Mouse (Mus musculus): ENCODE results near the gene Ccdc40. TPM values are rescaled to one million over a fixed set of nuclear protein-coding genes. Genes with fewer than 3 reads are reported as not detected.

Gene Ccdc40
- polyA plus RNA-seq, 1 experiment from 2014 or later, result 11.0 TPM

- H3K27ac ChIP-seq (ENCODE audit: low read depth, low read length), result peak overlapping the region; percentile 98
- WGBS, result 1% methylated on average over 31 of the region's 31 CpGs
- H3K4me2 ChIP-seq (ENCODE audit: low read length), result peak overlapping the region; percentile 74
- H3K4me1 ChIP-seq (ENCODE audit: control insufficient read depth, insufficient read depth, low read length), result peaks cover 12% of the 10 kb centered on the region
- no peaks in the 10 kb centered on the region for H3K27me3 ChIP-seq (replicated peaks; ENCODE audit: control insufficient read depth, insufficient read depth, low read length)
- H3K9ac ChIP-seq (ENCODE audit: low read length), result peak overlapping the region; percentile 96
- H3K36me3 ChIP-seq (ENCODE audit: control insufficient read depth, insufficient read depth, low read length), result peaks cover 28% of the 10 kb centered on the region
- ATAC-seq (no peak; the same call in 1 of the 2 replicates), DNase-seq (ENCODE audit: low spot score) (no peak)
- H3K4me3 ChIP-seq (ENCODE audit: low read depth, low read length), result peak overlapping the region; percentile 94
- no peaks in the 10 kb centered on the region for H3K9me3 ChIP-seq (replicated peaks; ENCODE audit: control insufficient read depth, low read length)
Observed at GRCm38 (mm10) chr11:119300246-119300935, 72.0 kb downstream of the Ccdc40 start.

GRCm38 (mm10) chr11:119300986-119301385 is 72.6 kb downstream of the Ccdc40 start:
- no peaks in the 10 kb centered on the region for H3K9me3 ChIP-seq (replicated peaks; ENCODE audit: control insufficient read depth, low read length)
- H3K4me3 ChIP-seq (ENCODE audit: low read depth, low read length), result no peak overlapping the region
- H3K27me3 ChIP-seq (replicated peaks; ENCODE audit: control insufficient read depth, insufficient read depth, low read length), result no peaks in the 10 kb centered on the region
- ATAC-seq (no peak), DNase-seq (ENCODE audit: low spot score) (no peak)
- 25% methylated on average over 2 of the region's 2 CpGs for WGBS
- H3K27ac ChIP-seq (ENCODE audit: low read depth, low read length), result no peak overlapping the region
- H3K4me1 ChIP-seq (ENCODE audit: control insufficient read depth, insufficient read depth, low read length), result peaks cover 12% of the 10 kb centered on the region
- H3K9ac ChIP-seq (ENCODE audit: low read length), result no peak overlapping the region
- H3K36me3 ChIP-seq (ENCODE audit: control insufficient read depth, insufficient read depth, low read length), result peaks cover 22% of the 10 kb centered on the region
- peak overlapping the region; percentile 74; the same call in 1 of the 2 replicates for H3K4me2 ChIP-seq (ENCODE audit: low read length)

DNA sequence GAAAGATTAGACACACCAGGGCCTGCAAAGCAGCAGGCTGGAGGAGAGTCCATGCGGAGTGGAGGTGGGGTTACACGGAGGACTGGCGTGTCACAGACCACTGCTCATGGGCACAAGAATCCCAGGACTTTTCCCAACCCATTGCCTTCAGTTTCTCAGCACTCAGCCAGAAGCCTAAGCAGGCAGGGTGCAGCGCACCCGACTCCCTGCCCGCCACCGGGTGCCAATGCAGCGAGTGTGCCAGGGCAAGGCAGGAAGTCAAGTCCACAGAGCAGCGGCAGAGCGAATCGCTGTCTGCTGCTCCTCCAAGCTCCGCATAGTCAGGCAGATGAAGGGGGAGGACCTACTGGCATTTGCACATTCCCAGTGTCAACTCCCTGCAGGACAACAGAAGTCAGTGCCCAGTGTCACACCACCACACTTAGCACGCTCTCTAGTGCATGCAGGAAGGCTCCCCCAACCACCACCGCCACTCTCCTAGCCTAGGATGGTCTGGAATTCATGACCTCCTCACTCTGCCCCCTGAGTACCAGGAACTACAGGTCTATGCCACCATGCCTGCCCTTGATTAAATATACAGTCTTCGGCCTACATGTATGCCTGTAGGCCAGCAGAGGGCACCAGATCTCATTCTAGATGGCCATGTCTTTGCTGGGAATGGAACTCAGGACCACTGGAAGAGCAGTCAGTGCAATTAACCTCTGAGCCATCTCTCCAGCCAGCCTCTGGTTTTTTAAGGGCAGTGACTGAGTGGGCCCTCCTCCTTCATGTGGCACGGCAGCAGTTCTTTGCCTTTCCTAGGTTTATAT is 76.7 kb downstream of the Ccdc40 start:
- 40% methylated on average over 16 of the region's 16 CpGs for WGBS
- no peaks in the 10 kb centered on the region for H3K9me3 ChIP-seq (replicated peaks; ENCODE audit: control insufficient read depth, low read length)
- H3K9ac ChIP-seq (ENCODE audit: low read length), result no peak overlapping the region
- 0 out of 2 replicates have a peak, but pooled peaks cover 3% of the 10 kb centered on the region for H3K4me1 ChIP-seq (ENCODE audit: control insufficient read depth, insufficient read depth, low read length)
- DNase-seq (ENCODE audit: low spot score) (peak; percentile 71), ATAC-seq (0 out of 2 replicates have a peak, but pooled peaks have one; percentile 32)
- H3K27ac ChIP-seq (ENCODE audit: low read depth, low read length), result no peak overlapping the region
- no peaks in the 10 kb centered on the region for H3K27me3 ChIP-seq (replicated peaks; ENCODE audit: control insufficient read depth, insufficient read depth, low read length)
- H3K36me3 ChIP-seq (ENCODE audit: control insufficient read depth, insufficient read depth, low read length), result no peaks in the 10 kb centered on the region
- H3K4me2 ChIP-seq (ENCODE audit: low read length), result no peak overlapping the region
- H3K4me3 ChIP-seq (ENCODE audit: low read depth, low read length), result no peak overlapping the region

- no peak overlapping the region for H3K4me2 ChIP-seq (ENCODE audit: low read length)
- ATAC-seq, result no peak
- no peaks in the 10 kb centered on the region for H3K9me3 ChIP-seq (replicated peaks; ENCODE audit: control insufficient read depth, low read length)
- H3K4me1 ChIP-seq (ENCODE audit: control insufficient read depth, insufficient read depth, low read length), result no peaks in the 10 kb centered on the region
- H3K27me3 ChIP-seq (replicated peaks; ENCODE audit: control insufficient read depth, insufficient read depth, low read length), result no peaks in the 10 kb centered on the region
- H3K27ac ChIP-seq (ENCODE audit: low read depth, low read length), result no peak overlapping the region
- no peak overlapping the region for H3K9ac ChIP-seq (ENCODE audit: low read length)
- H3K4me3 ChIP-seq (ENCODE audit: low read depth, low read length), result no peak overlapping the region
- H3K36me3 ChIP-seq (ENCODE audit: control insufficient read depth, insufficient read depth, low read length), result no peaks in the 10 kb centered on the region
- WGBS, result 65% methylated on average over 13 of the region's 13 CpGs
- no peak for DNase-seq (ENCODE audit: low spot score)
Observed at GRCm38 (mm10) chr11:119306762-119307657, 78.6 kb downstream of the Ccdc40 start.

GRCm38 (mm10) chr11:119307658-119307867 is 79.2 kb downstream of the Ccdc40 start, which contains the start of gene Card14:
TSS of gene Card14 (plus strand) at chr11:119307768.
- ATAC-seq (no peak), DNase-seq (ENCODE audit: low spot score) (no peak)
- Histone ChIP-seq H3K4me3 (ENCODE audit: low read depth, low read length) (no peak within 1 kb of the TSS), H3K4me1 (ENCODE audit: control insufficient read depth, insufficient read depth, low read length) (no peaks in the 10 kb centered on the region), H3K36me3 (ENCODE audit: control insufficient read depth, insufficient read depth, low read length) (no peaks in the 10 kb centered on the region), H3K9ac (ENCODE audit: low read length) (no peak within 1 kb of the TSS), H3K9me3 (replicated peaks; ENCODE audit: control insufficient read depth, low read length) (no peaks in the 10 kb centered on the region), H3K27me3 (replicated peaks; ENCODE audit: control insufficient read depth, insufficient read depth, low read length) (no peaks in the 10 kb centered on the region), H3K4me2 (ENCODE audit: low read length) (no peak within 1 kb of the TSS), H3K27ac (ENCODE audit: low read depth, low read length) (no peak within 1 kb of the TSS)
- 74% methylated on average over 1 of the region's 1 CpGs for WGBS

DNA sequence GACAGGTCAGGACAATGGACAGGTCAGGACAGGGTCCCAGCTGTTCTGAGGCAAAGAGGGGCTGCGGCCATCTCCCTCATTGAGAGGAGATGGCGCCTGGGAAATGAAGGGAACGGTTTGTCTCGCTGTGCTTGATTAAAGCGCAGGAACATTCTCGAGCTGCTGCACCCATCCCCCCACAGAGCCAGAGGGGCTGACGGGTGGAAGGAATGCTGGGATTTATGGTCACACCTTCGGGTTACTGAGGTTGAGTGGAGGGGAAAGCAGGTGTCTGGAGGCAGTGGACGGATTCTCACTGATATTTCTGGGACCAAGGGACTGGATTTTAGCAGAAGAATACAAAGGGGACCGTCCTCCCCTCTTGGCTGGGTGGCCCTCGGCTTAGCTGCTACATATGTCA is 79.5 kb downstream of the Ccdc40 start:
- 29% methylated on average over 11 of the region's 11 CpGs for WGBS

GRCm38 (mm10) chr11:119310621-119311020 is 82.2 kb downstream of the Ccdc40 start:
- H3K4me1 ChIP-seq (ENCODE audit: control insufficient read depth, insufficient read depth, low read length), result no peaks in the 10 kb centered on the region
- no peak overlapping the region for H3K27ac ChIP-seq (ENCODE audit: low read depth, low read length)
- H3K4me3 ChIP-seq (ENCODE audit: low read depth, low read length), result no peak overlapping the region
- no peaks in the 10 kb centered on the region for H3K27me3 ChIP-seq (replicated peaks; ENCODE audit: control insufficient read depth, insufficient read depth, low read length)
- 9% methylated on average over 10 of the region's 10 CpGs for WGBS
- no peak overlapping the region for H3K9ac ChIP-seq (ENCODE audit: low read length)
- no peaks in the 10 kb centered on the region for H3K36me3 ChIP-seq (ENCODE audit: control insufficient read depth, insufficient read depth, low read length)
- no peak for DNase-seq (ENCODE audit: low spot score)
- no peak overlapping the region for H3K4me2 ChIP-seq (ENCODE audit: low read length)
- no peaks in the 10 kb centered on the region for H3K9me3 ChIP-seq (replicated peaks; ENCODE audit: control insufficient read depth, low read length)
- no peak for ATAC-seq

More for the DNA sequence above, 79.5 kb downstream of the Ccdc40 start:
- Histone ChIP-seq H3K36me3 (ENCODE audit: control insufficient read depth, insufficient read depth, low read length) (no peaks in the 10 kb centered on the region), H3K9ac (ENCODE audit: low read length) (no peak overlapping the region), H3K27me3 (replicated peaks; ENCODE audit: control insufficient read depth, insufficient read depth, low read length) (no peaks in the 10 kb centered on the region), H3K4me3 (ENCODE audit: low read depth, low read length) (no peak overlapping the region), H3K27ac (ENCODE audit: low read depth, low read length) (no peak overlapping the region), H3K4me1 (ENCODE audit: control insufficient read depth, insufficient read depth, low read length) (no peaks in the 10 kb centered on the region), H3K4me2 (ENCODE audit: low read length) (no peak overlapping the region), H3K9me3 (replicated peaks; ENCODE audit: control insufficient read depth, low read length) (no peaks in the 10 kb centered on the region)
- ATAC-seq (no peak), DNase-seq (ENCODE audit: low spot score) (no peak)

DNA sequence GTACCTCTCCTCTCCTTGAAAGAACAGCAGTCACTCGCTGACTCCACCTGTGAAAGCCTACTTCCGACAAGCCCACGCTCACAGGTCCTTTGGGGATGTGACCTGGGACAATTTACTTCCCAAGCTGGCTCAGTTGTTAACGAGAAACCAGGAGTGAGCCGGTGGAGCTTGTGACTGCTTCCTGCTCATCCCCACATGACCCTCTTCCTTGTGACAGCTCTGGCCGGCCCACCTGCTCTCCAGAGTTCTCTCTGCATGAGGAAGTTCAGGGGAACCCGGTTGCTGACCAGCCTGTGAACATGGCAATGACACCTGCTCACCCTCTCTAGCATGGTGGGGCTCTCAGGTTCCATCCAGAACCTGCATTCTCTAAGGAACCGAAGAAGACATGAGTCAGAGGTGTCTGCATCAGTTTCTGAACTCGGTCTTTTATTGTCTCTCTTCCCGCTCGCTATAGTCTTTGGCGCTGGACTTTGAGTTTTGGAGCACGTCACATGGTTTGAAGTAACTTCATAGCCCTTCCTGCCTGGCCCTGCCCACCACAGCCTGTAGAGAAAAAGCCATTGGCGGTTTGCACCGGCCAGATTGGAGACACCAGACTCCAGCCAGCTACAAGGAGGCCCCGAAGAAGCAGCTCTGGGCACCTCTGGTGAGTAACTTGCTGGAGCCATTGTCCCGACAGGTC is 86.0 kb downstream of the Ccdc40 start:
- DNase-seq (ENCODE audit: low spot score) (no peak), ATAC-seq (no peak)
- Histone ChIP-seq H3K9me3 (replicated peaks; ENCODE audit: control insufficient read depth, low read length) (no peaks in the 10 kb centered on the region), H3K4me2 (ENCODE audit: low read length) (no peak overlapping the region), H3K27me3 (replicated peaks; ENCODE audit: control insufficient read depth, insufficient read depth, low read length) (no peaks in the 10 kb centered on the region), H3K9ac (ENCODE audit: low read length) (no peak overlapping the region), H3K36me3 (ENCODE audit: control insufficient read depth, insufficient read depth, low read length) (no peaks in the 10 kb centered on the region), H3K4me1 (ENCODE audit: control insufficient read depth, insufficient read depth, low read length) (no peaks in the 10 kb centered on the region), H3K4me3 (ENCODE audit: low read depth, low read length) (no peak overlapping the region), H3K27ac (ENCODE audit: low read depth, low read length) (no peak overlapping the region)
- WGBS, result 84% methylated on average over 17 of the region's 17 CpGs

Data from forebrain, embryonic 14.5 days (tissue).